Mouse (Mus musculus) brain, embryonic 14.5 days (tissue): ENCODE data around the gene Limch1.

Experiments
- CTCF ChIP-seq: fragments of 200-500 bp; IDR thresholded peaks from 2 replicates; pipeline ENCODE4 v1.5.1; 2012; ENCODE audit warnings: inconsistent platforms, mild to moderate bottlenecking, moderate library complexity, borderline replicate concordance; ENCODE audit not compliant: insufficient read depth, insufficient read length; ENCODE audit errors: extremely low read depth
- POLR2A ChIP-seq: fragments of 200-500 bp; IDR thresholded peaks from 2 replicates; pipeline ENCODE4 v1.6.1; 2012; ENCODE audit warnings: mild to moderate bottlenecking, inconsistent platforms, borderline replicate concordance; ENCODE audit not compliant: poor library complexity, insufficient read depth, insufficient read length, severe bottlenecking; ENCODE audit errors: extremely low read depth

GRCm38 (mm10) chr5:66751332-66751980 is 5.8 kb downstream of the Limch1 start:
- TF ChIP-seq CTCF = no peak
- TF ChIP-seq POLR2A = no peak
